Mouse (Mus musculus) Patski (cell line): Measurements from ENCODE around the gene Rpusd1. TPM values are rescaled to one million over a fixed set of nuclear protein-coding genes. Genes with fewer than 3 reads are reported as not detected.
A peak's percentile ranks its signal among the peaks of the same experiment; 100 is the strongest.

Source experiments
- ATAC-seq: fragments of 100-300 bp; one replicate; pipeline ENCODE4 v1.8.0; 2021
- CTCF ChIA-PET: fragments of 350-600 bp; sonication (Branson Sonifier 250); formaldehyde crosslinking; loops from one replicate; lab custom pipeline; 2022; ENCODE audit warnings: inconsistent platforms; lab: Charles Lee
- POLR2A ChIA-PET: fragments of 350-600 bp; sonication (Branson Sonifier 250); formaldehyde crosslinking; loops from one replicate; lab custom pipeline; 2022; ENCODE audit warnings: antibody characterized with exemption, inconsistent platforms; lab: Charles Lee
- DNase-seq: peaks from one replicate; pipeline ENCODE4 v3.0.0-alpha.2; 2011; ENCODE audit warnings: low read depth, low spot score
- H3K27me3 ChIP-seq: fragments of 371-371 bp; one replicate; pipeline ENCODE4 v1.5.1; 2021
- CTCF ChIP-seq: fragments of 100-300 bp; IDR thresholded peaks from one replicate; pipeline ENCODE4 v1.5.1; 2021
- in situ Hi-C: fragments of 300-500 bp; cut with MboI; formaldehyde crosslinking; loops from 3 replicates; pipeline ENCODE4 v1.11.1; 2018; ENCODE audit warnings: low pct_unique_long_range_greater_than_20kb, mixed read lengths
- polyA plus RNA-seq: library from polyadenylated mRNA; unstranded; gene quantifications from one replicate; pipeline ENCODE4 v1.2.3, GENCODE M21; 2021

Rpusd1 gene
- 18.5 TPM for polyA plus RNA-seq

DNA sequence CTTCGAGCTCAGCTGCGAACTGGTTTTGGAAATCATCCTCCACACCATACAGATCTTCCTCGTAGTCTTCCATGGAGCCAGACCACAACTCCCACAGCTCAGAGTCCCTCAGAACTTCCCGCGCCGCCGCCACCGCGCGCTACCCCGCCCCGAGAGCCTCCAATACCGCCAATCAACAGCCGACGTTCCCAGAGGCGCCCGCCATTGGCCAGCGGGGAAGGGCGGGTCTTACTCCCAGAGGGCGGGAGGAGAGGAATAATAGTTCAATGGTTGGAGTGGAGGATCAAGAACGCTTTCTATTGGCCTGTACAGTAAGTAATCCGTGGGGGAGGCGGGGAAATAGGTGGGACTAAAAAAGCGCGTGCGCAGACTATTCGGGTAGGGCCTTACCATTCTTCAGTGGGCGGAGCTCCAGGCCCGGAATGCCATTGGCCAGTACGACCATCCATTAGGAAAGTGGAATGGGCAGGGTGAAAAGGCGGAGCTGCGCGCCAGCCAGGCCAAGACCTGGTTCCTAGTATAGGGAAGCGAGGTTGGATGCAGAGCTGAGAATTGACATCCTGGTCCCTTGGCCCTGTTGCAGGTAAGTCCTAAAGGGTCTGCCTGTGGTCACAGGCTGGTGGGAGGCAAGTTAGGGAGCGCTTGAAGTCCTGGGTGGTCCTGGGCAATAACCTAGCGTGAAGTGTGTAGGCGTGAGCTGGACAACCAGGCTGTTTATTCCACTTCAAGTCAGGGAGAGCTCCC, at the start of gene Rpusd1, which contains the start of gene Chtf18:
Gene Rpusd1, plus strand, starts transcription at position 406 of the 744 bp plus-strand sequence.
Gene Chtf18, minus strand, starts transcription at position 155 of the 744 bp plus-strand sequence.
- ChIA-PET CTCF (interaction anchor here (0.8 to 2.1 kb wide), 3 partner anchors 16 to 129 kb away, joined by 3 to 8 read pairs (median 3); no protein-coding TSS in a partner anchor), POLR2A (no interaction called here)
- no peak for TF ChIP-seq CTCF
- peak; percentile 84 for ATAC-seq
- DNase-seq, result peak; percentile 98
- no peaks in the 10 kb centered on the region for H3K27me3 ChIP-seq
- in situ Hi-C loops, result no loop called here

DNA sequence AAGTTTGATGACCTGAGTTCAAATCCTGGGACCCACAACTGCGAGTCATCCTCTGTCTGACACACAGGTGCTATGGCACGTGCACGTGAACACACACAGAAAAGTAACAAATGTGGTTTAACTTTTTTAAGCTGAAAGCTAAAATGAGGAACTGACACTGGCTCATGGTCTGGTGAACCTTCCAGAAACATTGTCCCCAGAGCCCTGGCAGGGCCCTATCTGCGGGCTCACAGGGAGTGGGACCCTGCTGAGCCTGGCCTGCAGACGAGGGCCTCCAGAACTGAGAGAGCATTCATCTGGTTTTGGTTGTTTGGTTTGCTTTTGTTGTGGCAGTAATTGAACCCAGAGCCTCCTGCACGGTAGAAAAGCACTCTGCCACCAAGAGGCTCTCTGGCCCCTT, 49.5 kb upstream of the Rpusd1 start:
- ATAC-seq (no peak), DNase-seq (no peak)
- peaks cover 14% of the 10 kb centered on the region for H3K27me3 ChIP-seq
- ChIA-PET POLR2A (no interaction called here), CTCF (no interaction called here)
- in situ Hi-C loops, result no loop called here
- TF ChIP-seq CTCF, result no peak

DNA sequence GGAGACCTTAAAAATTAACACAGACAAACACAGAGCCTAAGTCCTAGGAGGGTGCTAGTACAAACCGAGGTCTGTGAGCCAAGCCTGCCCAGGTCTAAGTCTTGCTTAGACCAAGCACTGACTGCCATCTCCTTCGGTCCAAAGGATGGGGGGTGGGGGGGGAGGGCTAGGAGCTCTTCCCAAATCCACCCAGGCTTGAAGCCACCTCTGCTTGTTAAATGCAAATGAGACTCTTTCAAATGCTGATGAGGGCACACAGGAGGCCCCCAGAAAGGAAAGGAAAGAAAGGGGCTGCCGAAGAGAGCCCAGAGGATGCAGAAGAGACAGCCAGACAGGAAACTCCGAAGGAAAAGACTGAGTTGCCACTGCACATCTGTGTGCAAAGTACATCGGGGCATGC, 47.7 kb upstream of the Rpusd1 start:
- POLR2A ChIA-PET, result no interaction called here

GRCm38 (mm10) chr17:25681636-25682035, 45.8 kb upstream of the Rpusd1 start:
- in situ Hi-C loops, result no loop called here
- DNase-seq, result no peak
- ChIA-PET CTCF (interaction anchor here (1.5 kb wide), 1 partner anchor 14 kb away, joined by 3 read pairs; no protein-coding TSS in a partner anchor), POLR2A (no interaction called here)
- no peak for TF ChIP-seq CTCF
- ATAC-seq, result no peak
- H3K27me3 ChIP-seq, result peaks cover 20% of the 10 kb centered on the region

More for the DNA sequence above, 47.7 kb upstream of the Rpusd1 start:
- DNase-seq (no peak), ATAC-seq (no peak)
- H3K27me3 ChIP-seq, result peaks cover 14% of the 10 kb centered on the region
- in situ Hi-C loops, result no loop called here
- no peak for TF ChIP-seq CTCF
- CTCF ChIA-PET, result no interaction called here

- ATAC-seq, result no peak
- ChIA-PET CTCF (no interaction called here), POLR2A (no interaction called here)
- H3K27me3 ChIP-seq, result peaks cover 21% of the 10 kb centered on the region
- TF ChIP-seq CTCF, result no peak
- in situ Hi-C loops, result no loop called here
- no peak for DNase-seq
These were observed 41.1 kb upstream of the Rpusd1 start for GRCm38 (mm10) chr17:25686323-25686722.

DNA sequence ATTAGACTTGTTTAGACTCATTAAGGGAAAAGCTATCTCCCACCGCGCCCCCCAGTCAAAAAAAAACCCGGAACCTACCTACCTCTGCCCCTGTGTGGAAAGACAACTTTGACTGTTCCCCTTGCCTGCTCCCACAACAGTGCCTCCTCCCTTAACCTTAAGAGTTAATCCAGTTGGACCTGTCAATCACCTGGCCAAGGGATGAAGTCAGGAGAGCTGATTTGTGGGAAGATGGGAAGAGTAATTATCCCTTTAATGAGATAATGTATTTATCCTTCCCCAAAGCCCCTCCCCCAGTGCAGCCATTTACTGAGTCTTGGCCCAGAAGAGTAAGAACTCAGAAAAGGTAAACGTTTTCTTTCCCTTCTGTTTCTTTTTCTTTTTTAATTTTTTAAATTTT, 38.5 kb upstream of the Rpusd1 start:
- in situ Hi-C loops, result no loop called here
- ChIA-PET POLR2A (no interaction called here), CTCF (interaction anchor here (0.9 to 1.1 kb wide), 2 partner anchors 23 to 182 kb away, joined by 3 read pairs; no protein-coding TSS in a partner anchor)
- DNase-seq (no peak), ATAC-seq (no peak)
- peaks cover 21% of the 10 kb centered on the region for H3K27me3 ChIP-seq
- no peak for TF ChIP-seq CTCF

DNA sequence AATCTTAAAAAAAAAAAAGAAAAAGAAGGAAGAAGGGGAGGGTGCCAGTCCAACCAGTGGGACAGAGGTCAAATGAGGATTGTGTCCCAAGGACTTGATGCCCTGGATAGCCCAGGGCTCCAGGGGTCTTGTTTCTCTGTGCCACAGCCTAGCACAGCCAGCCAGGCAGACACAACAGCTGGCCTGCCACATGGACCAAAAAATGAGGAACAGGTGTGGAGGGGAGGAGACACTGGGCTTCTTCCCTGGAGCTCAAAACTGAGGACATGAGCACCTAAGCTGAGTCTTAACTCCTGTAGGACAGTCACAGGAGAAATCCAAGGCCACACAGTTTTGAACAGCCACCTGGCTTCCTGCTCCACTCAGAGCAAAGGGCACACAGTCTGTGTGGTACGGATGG, 31.2 kb upstream of the Rpusd1 start:
- in situ Hi-C loops, result loop anchor here (5.0 kb wide), 4 partner anchors 124 to 294 kb away; partner anchors contain the start of gene Sox8
- ChIA-PET POLR2A (interaction anchor here (0.6 kb wide), 1 partner anchor 128 kb away, joined by 3 read pairs; no protein-coding TSS in a partner anchor), CTCF (interaction anchor here (0.9 to 1.5 kb wide), 4 partner anchors 14 to 188 kb away, joined by 3 to 4 read pairs (median 3); no protein-coding TSS in a partner anchor)
- no peak for ATAC-seq
- TF ChIP-seq CTCF, result no peak
- no peaks in the 10 kb centered on the region for H3K27me3 ChIP-seq
- no peak for DNase-seq

- no peak for ATAC-seq
- ChIA-PET CTCF (interaction anchor here (1.0 to 2.8 kb wide), 7 partner anchors 13 to 222 kb away, joined by 3 to 17 read pairs (median 4); partner anchors contain the start of gene Lmf1), POLR2A (no interaction called here)
- H3K27me3 ChIP-seq, result peaks cover 16% of the 10 kb centered on the region
- in situ Hi-C loops, result loop anchor here (5.0 kb wide), 4 partner anchors 126 to 296 kb away; partner anchors contain the start of gene Sox8
- TF ChIP-seq CTCF, result peak; percentile 87
- peak; percentile 15 for DNase-seq
These were observed 29.0 kb upstream of the Rpusd1 start for GRCm38 (mm10) chr17:25698446-25698845.

GRCm38 (mm10) chr17:25700863-25701496, 26.5 kb upstream of the Rpusd1 start:
- ATAC-seq, result no peak
- DNase-seq, result no peak
- peaks cover 16% of the 10 kb centered on the region for H3K27me3 ChIP-seq
- CTCF ChIA-PET, result no interaction called here
- TF ChIP-seq CTCF, result peak; percentile 63
- POLR2A ChIA-PET, result no interaction called here
- in situ Hi-C loops, result no loop called here

DNA sequence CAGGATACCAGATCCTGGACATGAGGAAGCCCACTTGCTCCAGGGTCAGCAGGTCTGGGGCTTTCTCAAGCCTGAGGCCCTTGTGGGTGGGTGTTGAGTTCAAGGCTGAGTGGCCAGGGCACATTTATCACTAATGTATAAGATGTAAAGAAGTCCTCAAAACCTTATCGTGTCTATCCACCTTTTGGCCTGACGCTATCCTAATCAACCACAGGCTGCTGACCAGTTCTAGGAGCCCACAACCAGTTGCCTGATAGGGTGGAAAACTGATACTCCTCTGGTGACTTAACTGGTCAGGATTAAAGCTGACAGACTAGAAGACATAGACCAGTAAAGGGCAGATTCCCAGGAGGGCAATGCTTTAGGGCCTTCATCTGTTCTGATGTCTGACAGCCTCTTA, 17.5 kb upstream of the Rpusd1 start:
- ChIA-PET POLR2A (no interaction called here), CTCF (no interaction called here)
- no peak for TF ChIP-seq CTCF
- peaks cover 4% of the 10 kb centered on the region for H3K27me3 ChIP-seq
- no peak for ATAC-seq
- in situ Hi-C loops, result no loop called here
- no peak for DNase-seq
